Mouse (Mus musculus) hindbrain, embryonic 16.5 days (tissue): ENCODE data around the gene Fam81a. TPM values are rescaled to one million over a fixed set of nuclear protein-coding genes. Genes with fewer than 3 reads are reported as not detected.
A peak's percentile ranks its signal among the peaks of the same experiment; 100 is the strongest.

Source experiments
- ATAC-seq: fragments of 200-750 bp; cut with Nextera tagmentation; 2 replicates; pipeline ENCODE4 v1.8.0; 2017; ENCODE audit warnings: moderate TSS enrichment, moderate library complexity
- H3K27ac ChIP-seq: fragments of 300-500 bp; sonication (generic); 2 replicates; pipeline ENCODE4 v1.5.1; 2014; ENCODE audit warnings: low read depth, mild to moderate bottlenecking, control low read depth, low read length, moderate library complexity
- H3K27me3 ChIP-seq: fragments of 300-500 bp; sonication (generic); replicated peaks from 2 replicates; pipeline ENCODE4 v1.6.1; 2014; ENCODE audit warnings: low read length; ENCODE audit not compliant: control insufficient read depth, insufficient read depth
- H3K36me3 ChIP-seq: fragments of 300-500 bp; sonication (generic); 2 replicates; pipeline ENCODE4 v1.6.1; 2014; ENCODE audit warnings: mild to moderate bottlenecking, low read length, moderate library complexity, mixed read lengths; ENCODE audit not compliant: control insufficient read depth, insufficient read depth
- H3K4me1 ChIP-seq: fragments of 300-500 bp; sonication (generic); 2 replicates; pipeline ENCODE4 v1.6.1; 2014; ENCODE audit warnings: low read depth, low read length; ENCODE audit not compliant: control insufficient read depth, insufficient read depth
- H3K4me2 ChIP-seq: fragments of 300-500 bp; sonication (generic); 2 replicates; pipeline ENCODE4 v1.6.1; 2014; ENCODE audit warnings: mild to moderate bottlenecking, low read length, control low read depth, moderate library complexity
- H3K4me3 ChIP-seq: fragments of 300-500 bp; sonication (generic); 2 replicates; pipeline ENCODE4 v1.5.1; 2014; ENCODE audit warnings: mild to moderate bottlenecking, low read length, control low read depth, moderate library complexity
- H3K9ac ChIP-seq: fragments of 300-500 bp; sonication (generic); 2 replicates; pipeline ENCODE4 v1.6.1; 2014; ENCODE audit warnings: low read depth, mild to moderate bottlenecking, control low read depth, low read length, moderate library complexity
- H3K9me3 ChIP-seq: fragments of 300-500 bp; sonication (generic); 2 replicates; pipeline ENCODE4 v1.6.1; 2014; ENCODE audit warnings: mild to moderate bottlenecking, low read length, moderate library complexity; ENCODE audit not compliant: control insufficient read depth
- WGBS: fragments of 180-500 bp; shearing (Covaris S2); extraction: QIAGEN DNeasy Blood & Tissue Kit; methylation state at CpG from one replicate; pipeline ENCODE4 v1.1.7; 2014; 5-methylcytosine and 5-hydroxymethylcytosine counted together
- polyA plus RNA-seq: library from polyadenylated mRNA; unstranded; fragments of >200 nt; fragmentation: Nextera tagmentation; extraction: Ambion mirVana; gene quantifications from 2 replicates; pipeline ENCODE4 v1.2.1, GENCODE M21; 2015

Gene Fam81a
- polyA plus RNA-seq, 1 experiment from 2014 or later, result 16.3 TPM

DNA sequence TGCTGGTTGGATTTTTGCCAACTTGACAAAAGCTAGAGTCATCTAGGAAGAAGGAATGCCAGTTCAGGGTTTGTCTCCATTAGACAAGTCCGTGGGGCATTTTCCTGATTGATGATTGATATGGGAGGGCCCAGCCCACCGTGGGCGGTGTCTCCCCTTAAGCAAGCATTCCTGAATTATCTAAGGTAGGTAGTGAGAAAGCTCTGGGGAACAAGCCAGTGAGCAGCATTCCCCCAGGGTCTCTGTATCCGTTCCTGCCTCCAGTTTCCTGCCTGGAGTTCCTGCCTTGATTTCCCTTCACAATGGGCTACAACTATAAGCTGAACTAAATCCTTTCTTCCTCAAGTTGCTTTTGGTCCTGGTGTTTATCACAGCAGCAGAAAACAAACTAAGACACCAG is 3.1 kb upstream of the Fam81a start:
- no peak overlapping the region for H3K9ac ChIP-seq
- H3K4me1 ChIP-seq, result peaks cover 9% of the 10 kb centered on the region
- H3K36me3 ChIP-seq, result no peaks in the 10 kb centered on the region
- H3K27ac ChIP-seq, result no peak overlapping the region
- 83% methylated on average over 4 of the region's 4 CpGs for WGBS
- no peak overlapping the region for H3K4me3 ChIP-seq
- no peak overlapping the region for H3K4me2 ChIP-seq
- H3K9me3 ChIP-seq, result no peaks in the 10 kb centered on the region
- ATAC-seq, result no peak
- no peaks in the 10 kb centered on the region for H3K27me3 ChIP-seq

DNA sequence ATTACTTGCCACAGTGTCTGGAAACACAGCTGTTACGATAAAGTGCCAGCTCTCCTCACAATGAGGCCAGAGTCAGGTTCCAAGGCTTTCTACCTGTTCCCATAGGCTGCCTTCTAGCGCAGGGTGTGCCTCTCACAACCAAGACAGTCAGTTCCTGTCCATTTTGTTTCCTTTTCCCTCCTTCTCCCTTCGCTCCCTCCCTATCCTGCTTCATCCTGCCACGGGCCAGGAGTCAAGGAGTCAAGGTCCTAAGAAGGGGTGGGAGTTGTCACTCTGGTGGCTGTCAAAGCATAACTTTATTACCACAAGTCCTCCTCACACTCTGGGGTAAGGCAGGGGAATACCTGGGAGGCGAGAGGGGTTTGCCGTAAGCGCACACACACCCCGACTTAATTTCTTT is 966 bp upstream of the Fam81a start:
- no peak overlapping the region for H3K9ac ChIP-seq
- H3K4me1 ChIP-seq, result peaks cover 10% of the 10 kb centered on the region
- WGBS, result 79% methylated on average over 8 of the region's 8 CpGs

DNA sequence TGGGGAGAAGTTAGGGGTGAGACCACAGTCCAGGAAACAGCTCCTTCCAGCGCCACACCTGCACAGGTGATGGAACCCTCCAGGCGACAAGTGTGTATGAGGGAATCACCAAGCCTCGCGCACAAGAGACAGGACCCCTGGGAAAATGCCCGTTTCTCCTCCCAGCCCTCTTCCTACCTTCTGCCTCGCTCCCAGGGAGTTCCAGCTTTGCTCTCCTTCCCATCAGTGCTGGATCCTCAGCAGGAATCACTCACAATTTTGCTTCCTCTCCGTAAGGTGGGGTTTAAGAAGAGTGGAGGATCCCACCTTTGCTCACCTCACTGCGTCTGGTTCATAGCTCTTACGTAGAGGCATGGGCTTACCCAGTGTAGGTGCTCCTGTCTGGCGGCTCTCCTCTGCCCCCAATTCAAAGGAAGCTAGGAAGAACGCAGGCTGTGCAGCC is 454 bp downstream of the Fam81a start:
- Histone ChIP-seq H3K9ac (peak overlapping the region; percentile 82), H3K9me3 (no peaks in the 10 kb centered on the region), H3K36me3 (no peaks in the 10 kb centered on the region), H3K27ac (peak overlapping the region; percentile 78), H3K27me3 (no peaks in the 10 kb centered on the region), H3K4me2 (peak overlapping the region; percentile 80), H3K4me3 (peak overlapping the region; percentile 77), H3K4me1 (peaks cover 10% of the 10 kb centered on the region)
- ATAC-seq, result peak; percentile 58
- WGBS, result 3% methylated on average over 11 of the region's 11 CpGs

More for the DNA sequence above, 966 bp upstream of the Fam81a start:
- H3K9me3 ChIP-seq, result no peaks in the 10 kb centered on the region
- H3K4me3 ChIP-seq, result no peak overlapping the region
- no peaks in the 10 kb centered on the region for H3K36me3 ChIP-seq
- H3K4me2 ChIP-seq, result no peak overlapping the region
- no peak overlapping the region for H3K27ac ChIP-seq
- no peaks in the 10 kb centered on the region for H3K27me3 ChIP-seq
- no peak for ATAC-seq

DNA sequence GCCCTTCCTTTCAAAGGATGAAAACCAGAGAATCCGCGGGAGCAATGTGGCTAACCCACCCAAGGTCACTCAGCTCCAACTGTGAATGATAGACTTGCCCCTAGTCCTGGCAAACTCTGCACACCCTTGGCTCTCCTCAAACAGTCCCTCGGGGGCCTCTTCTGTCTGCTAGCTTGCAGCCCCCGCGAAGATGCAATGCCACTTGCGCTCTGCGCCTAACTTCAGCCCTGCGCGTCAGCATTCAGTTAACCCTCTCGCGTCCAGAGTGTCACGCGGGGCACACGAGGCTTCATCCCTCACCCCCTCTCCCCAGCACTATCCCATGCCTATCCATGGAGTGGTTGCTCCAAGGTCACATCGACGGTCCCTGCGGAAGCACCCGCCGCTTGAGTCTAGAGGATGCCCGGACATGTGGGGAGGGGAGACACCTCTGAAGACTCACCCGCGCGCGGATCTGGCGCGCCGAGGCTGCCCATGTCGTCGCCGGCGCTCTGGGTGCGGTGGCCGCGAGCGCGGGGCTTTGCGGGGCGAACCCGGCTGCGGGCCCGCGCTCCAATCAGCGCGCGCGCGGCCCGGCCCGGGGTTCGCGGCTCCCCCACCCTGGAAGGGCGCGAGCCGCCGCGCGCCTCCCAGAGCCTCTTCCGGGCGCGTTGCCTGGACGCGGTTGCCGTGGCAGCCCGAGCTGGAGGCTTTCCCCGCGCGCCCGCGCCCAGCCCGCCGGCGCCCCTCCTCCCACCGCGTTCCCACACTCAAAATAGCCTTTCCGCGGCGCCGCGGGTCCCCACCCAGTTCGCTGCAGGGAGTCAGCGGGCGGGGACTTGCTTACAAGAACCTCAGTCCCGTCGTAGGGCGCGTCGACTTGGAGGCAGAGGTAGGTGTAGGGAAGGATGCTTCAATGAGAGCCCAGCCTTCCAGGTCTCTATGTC is 1.2 kb downstream of the Fam81a start:
- Histone ChIP-seq H3K36me3 (no peaks in the 10 kb centered on the region), H3K4me2 (peak overlapping the region; percentile 80), H3K27me3 (no peaks in the 10 kb centered on the region), H3K4me3 (peak overlapping the region; percentile 77), H3K4me1 (peaks cover 10% of the 10 kb centered on the region), H3K9ac (peak overlapping the region; percentile 82), H3K27ac (peak overlapping the region; percentile 78), H3K9me3 (no peaks in the 10 kb centered on the region)
- ATAC-seq, result peak; percentile 93
- WGBS, result under 1% methylated on average over 55 of the region's 87 CpGs

DNA sequence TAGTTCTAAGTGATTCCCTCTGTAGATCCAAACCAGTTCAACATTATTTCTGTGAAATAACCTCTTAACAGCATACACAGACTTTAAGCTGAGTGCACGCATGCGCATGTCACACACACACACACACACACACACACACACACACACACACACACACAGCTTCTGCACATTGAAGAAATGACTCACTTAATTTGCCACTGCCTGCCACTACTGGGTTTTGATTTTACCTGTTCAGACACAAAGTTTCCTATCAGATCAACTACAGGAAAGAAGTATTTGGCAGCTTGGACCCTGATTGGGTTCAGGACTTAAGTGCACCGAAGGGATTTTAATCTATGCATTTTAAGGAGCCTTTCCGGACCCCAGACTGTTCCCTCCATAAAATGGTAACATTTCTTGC is 2.0 kb downstream of the Fam81a start:
- Histone ChIP-seq H3K36me3 (no peaks in the 10 kb centered on the region), H3K9ac (peak overlapping the region; percentile 82; the same call in 1 of the 2 replicates), H3K4me1 (peaks cover 10% of the 10 kb centered on the region), H3K27me3 (no peaks in the 10 kb centered on the region), H3K4me2 (peak overlapping the region; percentile 80), H3K9me3 (no peaks in the 10 kb centered on the region), H3K27ac (peak overlapping the region; percentile 78; the same call in 1 of the 2 replicates), H3K4me3 (peak overlapping the region; percentile 77)
- ATAC-seq, result no peak
- 51% methylated on average over 4 of the region's 4 CpGs for WGBS

DNA sequence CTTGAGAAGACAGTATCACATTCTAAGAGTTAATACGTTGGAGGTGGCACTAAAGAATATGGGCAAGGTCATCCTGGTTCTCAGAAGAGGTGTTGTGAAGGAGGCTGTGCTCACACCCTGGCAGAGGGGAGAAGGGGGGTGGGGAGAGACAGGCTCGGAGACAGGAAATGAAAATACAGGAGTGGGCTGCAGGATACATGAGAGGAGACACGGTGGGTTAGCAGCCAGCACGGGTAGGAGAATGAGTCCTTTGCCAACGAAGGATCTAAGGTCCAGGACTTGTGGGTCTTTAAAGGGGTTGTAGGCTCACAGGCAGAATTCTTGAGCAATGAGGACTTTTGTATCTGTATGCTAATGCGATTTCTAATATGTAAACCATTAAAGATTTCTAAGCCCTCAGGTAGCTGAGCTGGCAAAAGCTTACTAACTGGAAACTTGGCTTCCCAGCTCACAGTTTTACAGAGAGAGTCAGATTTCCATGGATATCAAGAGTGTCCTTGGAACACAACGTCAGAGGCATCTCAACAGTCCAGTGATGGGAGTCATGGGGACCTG is 3.0 kb downstream of the Fam81a start:
- 42% methylated on average over 7 of the region's 7 CpGs for WGBS
- Histone ChIP-seq H3K4me2 (no peak overlapping the region), H3K9ac (no peak overlapping the region), H3K4me3 (no peak overlapping the region), H3K36me3 (no peaks in the 10 kb centered on the region), H3K9me3 (no peaks in the 10 kb centered on the region), H3K27ac (no peak overlapping the region), H3K27me3 (no peaks in the 10 kb centered on the region), H3K4me1 (peaks cover 10% of the 10 kb centered on the region)
- no peak for ATAC-seq

DNA sequence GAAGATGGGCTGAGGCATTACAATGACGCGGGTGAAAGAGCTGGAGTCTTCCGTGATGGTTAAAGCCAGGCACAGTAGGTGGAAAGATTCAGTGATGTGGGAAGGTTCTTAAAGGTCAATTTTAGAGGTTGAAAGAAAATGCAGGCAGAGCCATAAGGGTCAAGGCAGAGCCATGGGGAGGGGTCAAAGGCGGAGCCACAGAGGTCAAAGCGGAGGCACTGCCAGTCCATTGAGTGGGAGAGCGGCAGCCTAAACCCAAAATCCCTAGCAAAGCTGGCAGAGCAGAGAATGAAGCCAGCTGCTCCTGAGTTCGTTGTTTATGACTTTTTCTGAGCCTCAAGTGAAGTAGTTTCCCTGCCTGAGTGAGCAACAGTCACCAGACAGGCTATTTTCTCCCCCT is 3.8 kb downstream of the Fam81a start:
- Histone ChIP-seq H3K9ac (no peak overlapping the region), H3K36me3 (no peaks in the 10 kb centered on the region), H3K27ac (no peak overlapping the region), H3K27me3 (no peaks in the 10 kb centered on the region), H3K4me3 (no peak overlapping the region), H3K9me3 (no peaks in the 10 kb centered on the region), H3K4me1 (peaks cover 10% of the 10 kb centered on the region), H3K4me2 (no peak overlapping the region)
- ATAC-seq, result no peak
- WGBS, result 40% methylated on average over 7 of the region's 7 CpGs

DNA sequence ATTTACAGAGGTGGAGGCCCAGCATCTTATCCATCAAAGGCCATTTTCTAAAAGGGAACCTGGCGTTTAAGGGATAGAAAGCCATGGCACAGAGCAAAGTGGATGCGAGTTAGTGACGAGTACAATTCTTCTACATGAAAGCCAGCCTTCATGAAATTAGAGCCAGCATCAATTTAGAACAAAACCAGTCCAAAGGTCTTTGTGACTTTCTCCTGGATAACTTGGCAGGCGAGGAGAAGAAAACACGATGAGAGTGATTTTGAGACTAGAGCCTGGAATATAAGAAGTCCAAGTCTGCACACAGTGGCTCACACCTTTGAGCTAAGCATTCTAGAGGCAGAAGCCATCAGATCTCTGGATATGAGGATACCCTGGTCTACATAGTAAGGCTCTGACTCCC is 4.4 kb downstream of the Fam81a start:
- Histone ChIP-seq H3K9me3 (no peaks in the 10 kb centered on the region), H3K36me3 (no peaks in the 10 kb centered on the region), H3K4me2 (no peak overlapping the region), H3K4me1 (peaks cover 10% of the 10 kb centered on the region), H3K27me3 (no peaks in the 10 kb centered on the region), H3K27ac (no peak overlapping the region), H3K4me3 (no peak overlapping the region), H3K9ac (no peak overlapping the region)
- ATAC-seq, result no peak
- WGBS, result 66% methylated on average over 5 of the region's 5 CpGs

DNA sequence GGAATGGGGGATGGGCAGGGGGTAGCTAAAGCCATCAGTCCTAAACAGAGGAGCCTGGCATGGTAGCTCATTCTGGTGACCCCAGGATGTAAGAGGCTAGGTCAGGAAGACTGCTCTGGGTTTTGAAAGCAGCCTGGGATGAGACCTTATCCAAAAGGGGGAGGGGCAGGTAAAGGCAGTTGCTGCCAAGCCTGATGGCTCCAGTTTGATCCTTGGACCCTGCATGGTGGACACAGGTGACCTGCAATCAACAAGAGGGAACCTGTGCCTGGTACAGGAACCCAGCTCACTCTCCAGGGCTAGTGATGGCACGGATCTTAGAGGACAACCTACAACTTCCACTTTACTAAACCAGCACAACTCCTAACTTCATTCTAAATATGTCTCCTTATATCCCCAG is 7.2 kb downstream of the Fam81a start:
- Histone ChIP-seq H3K4me1 (no peaks in the 10 kb centered on the region; the same call in 1 of the 2 replicates), H3K9me3 (no peaks in the 10 kb centered on the region), H3K9ac (no peak overlapping the region), H3K36me3 (no peaks in the 10 kb centered on the region), H3K27ac (no peak overlapping the region), H3K27me3 (no peaks in the 10 kb centered on the region), H3K4me3 (no peak overlapping the region), H3K4me2 (no peak overlapping the region)
- WGBS, result 94% methylated on average over 1 of the region's 1 CpGs
- no peak for ATAC-seq
